Mouse (Mus musculus): Measurements from ENCODE around the gene Cd70. TPM values are rescaled to one million over a fixed set of nuclear protein-coding genes. Genes with fewer than 3 reads are reported as not detected.
A peak's percentile ranks its signal among the peaks of the same experiment; 100 is the strongest.

Gene Cd70
- total RNA-seq, 2 experiments from 2014 or later: not detected

GRCm38 (mm10) chr17:57104496-57104895 is 45.1 kb downstream of the Cd70 start:
- ATAC-seq (replicated peaks; ENCODE audit: low FRiP score, poor library complexity, severe bottlenecking): no peak

- ATAC-seq (replicated peaks; ENCODE audit: low FRiP score, poor library complexity, severe bottlenecking): no peak
These were observed 47.3 kb downstream of the Cd70 start for GRCm38 (mm10) chr17:57102276-57102675.

GRCm38 (mm10) chr17:57099629-57100325 is 49.8 kb downstream of the Cd70 start:
- no peak for ATAC-seq (replicated peaks; ENCODE audit: low FRiP score, poor library complexity, severe bottlenecking)

- no peak for ATAC-seq (replicated peaks; ENCODE audit: low FRiP score, poor library complexity, severe bottlenecking)
These were observed 51.3 kb downstream of the Cd70 start for GRCm38 (mm10) chr17:57098321-57098720.

GRCm38 (mm10) chr17:57096623-57096920 is 53.0 kb downstream of the Cd70 start:
- peak; percentile 60 for ATAC-seq (replicated peaks; ENCODE audit: low FRiP score, poor library complexity, severe bottlenecking)

Other genes starting within 250 kb of the Cd70 start
- 3.4 and 9.4 TPM in 2 replicates for gene Mllt1, start 214.4 kb downstream of the Cd70 start, total RNA-seq (2015; ENCODE audit: low replicate concordance)
- gene Mllt1, start 214.4 kb downstream of the Cd70 start, total RNA-seq (2017; ENCODE audit: low replicate concordance): 4.4 and 6.4 TPM in 2 replicates
- gene Acer1, start 167.7 kb downstream of the Cd70 start, total RNA-seq (2015; ENCODE audit: low replicate concordance): not detected in 2 replicates
- not detected in 2 replicates for gene Acer1, start 167.7 kb downstream of the Cd70 start, total RNA-seq (2017; ENCODE audit: low replicate concordance)
- gene Clpp, start 159.5 kb downstream of the Cd70 start, total RNA-seq (2015; ENCODE audit: low replicate concordance): 2.2 and 26.8 TPM in 2 replicates
- 10.8 and 15.7 TPM in 2 replicates for gene Clpp, start 159.5 kb downstream of the Cd70 start, total RNA-seq (2017; ENCODE audit: low replicate concordance)
- not detected in 2 replicates for gene Alkbh7, start 152.4 kb downstream of the Cd70 start, total RNA-seq (2015; ENCODE audit: low replicate concordance)
- gene Alkbh7, start 152.4 kb downstream of the Cd70 start, total RNA-seq (2017; ENCODE audit: low replicate concordance): 6.2 TPM in 1 of 2 replicates, not detected in the other
- not detected in 2 replicates for gene Pspn, start 149.8 kb downstream of the Cd70 start, total RNA-seq (2015; ENCODE audit: low replicate concordance)
- not detected in 2 replicates for gene Pspn, start 149.8 kb downstream of the Cd70 start, total RNA-seq (2017; ENCODE audit: low replicate concordance)
- 57.4 and 61.3 TPM in 2 replicates for gene Gtf2f1, start 138.5 kb downstream of the Cd70 start, total RNA-seq (2015; ENCODE audit: low replicate concordance)
- gene Gtf2f1, start 138.5 kb downstream of the Cd70 start, total RNA-seq (2017; ENCODE audit: low replicate concordance): 70.8 and 90.7 TPM in 2 replicates
- not detected in 2 replicates for gene Gm17949, start 138.3 kb downstream of the Cd70 start, total RNA-seq (2015; ENCODE audit: low replicate concordance)
- gene Gm17949, start 138.3 kb downstream of the Cd70 start, total RNA-seq (2017; ENCODE audit: low replicate concordance): not detected in 2 replicates
- gene Khsrp, start 118.3 kb downstream of the Cd70 start, total RNA-seq (2015; ENCODE audit: low replicate concordance): 87.6 and 97.7 TPM in 2 replicates
- 85.6 and 85.9 TPM in 2 replicates for gene Khsrp, start 118.3 kb downstream of the Cd70 start, total RNA-seq (2017; ENCODE audit: low replicate concordance)
- gene Slc25a41, start 108.1 kb downstream of the Cd70 start, total RNA-seq (2015; ENCODE audit: low replicate concordance): not detected in 2 replicates
- gene Slc25a41, start 108.1 kb downstream of the Cd70 start, total RNA-seq (2017; ENCODE audit: low replicate concordance): not detected in 2 replicates
- not detected in 2 replicates for gene Crb3, start 90.7 kb downstream of the Cd70 start, total RNA-seq (2015; ENCODE audit: low replicate concordance)
- not detected in 2 replicates for gene Crb3, start 90.7 kb downstream of the Cd70 start, total RNA-seq (2017; ENCODE audit: low replicate concordance)
- gene Slc25a23, start 89.9 kb downstream of the Cd70 start, total RNA-seq (2015; ENCODE audit: low replicate concordance): 2.9 and 5.4 TPM in 2 replicates
- not detected in 2 replicates for gene Slc25a23, start 89.9 kb downstream of the Cd70 start, total RNA-seq (2017; ENCODE audit: low replicate concordance)
- gene Dennd1c, start 71.3 kb downstream of the Cd70 start, total RNA-seq (2015; ENCODE audit: low replicate concordance): 6.1 and 12.2 TPM in 2 replicates
- 2.6 and 4.5 TPM in 2 replicates for gene Dennd1c, start 71.3 kb downstream of the Cd70 start, total RNA-seq (2017; ENCODE audit: low replicate concordance)
- 1.4 TPM in 1 of 2 replicates, not detected in the other for gene Tubb4a, start 62.0 kb downstream of the Cd70 start, total RNA-seq (2015; ENCODE audit: low replicate concordance)
- gene Tubb4a, start 62.0 kb downstream of the Cd70 start, total RNA-seq (2017; ENCODE audit: low replicate concordance): not detected in 2 replicates
- gene Tnfsf9, start 44.5 kb downstream of the Cd70 start, total RNA-seq (2015; ENCODE audit: low replicate concordance): not detected in 2 replicates
- gene Tnfsf9, start 44.5 kb downstream of the Cd70 start, total RNA-seq (2017; ENCODE audit: low replicate concordance): not detected in 2 replicates
- gene Tnfsf14, start 44.4 kb upstream of the Cd70 start, total RNA-seq (2015; ENCODE audit: low replicate concordance): 1.7 and 2.5 TPM in 2 replicates
- gene Tnfsf14, start 44.4 kb upstream of the Cd70 start, total RNA-seq (2017; ENCODE audit: low replicate concordance): 1.4 TPM in 1 of 2 replicates, not detected in the other
- 128 and 134 TPM in 2 replicates for gene C3, start 78.4 kb upstream of the Cd70 start, total RNA-seq (2015; ENCODE audit: low replicate concordance)
- 69.4 and 132 TPM in 2 replicates for gene C3, start 78.4 kb upstream of the Cd70 start, total RNA-seq (2017; ENCODE audit: low replicate concordance)
- gene Gpr108, start 98.7 kb upstream of the Cd70 start, total RNA-seq (2015; ENCODE audit: low replicate concordance): 4.7 and 10.1 TPM in 2 replicates
- 2.8 and 4.4 TPM in 2 replicates for gene Gpr108, start 98.7 kb upstream of the Cd70 start, total RNA-seq (2017; ENCODE audit: low replicate concordance)
- not detected in 2 replicates for gene Trip10, start 99.7 kb upstream of the Cd70 start, total RNA-seq (2015; ENCODE audit: low replicate concordance)
- 7.1 TPM in 1 of 2 replicates, not detected in the other for gene Trip10, start 99.7 kb upstream of the Cd70 start, total RNA-seq (2017; ENCODE audit: low replicate concordance)
- gene Vav1, start 129.3 kb upstream of the Cd70 start, total RNA-seq (2015; ENCODE audit: low replicate concordance): 19.1 and 20.1 TPM in 2 replicates
- 19.4 and 44.5 TPM in 2 replicates for gene Vav1, start 129.3 kb upstream of the Cd70 start, total RNA-seq (2017; ENCODE audit: low replicate concordance)
- gene Adgre1, start 208.9 kb upstream of the Cd70 start, total RNA-seq (2015; ENCODE audit: low replicate concordance): 7.1 and 17.3 TPM in 2 replicates
- 13.1 and 25.4 TPM in 2 replicates for gene Adgre1, start 208.9 kb upstream of the Cd70 start, total RNA-seq (2017; ENCODE audit: low replicate concordance)